Mouse (Mus musculus): ENCODE measurements around the gene Magi3.

DNA sequence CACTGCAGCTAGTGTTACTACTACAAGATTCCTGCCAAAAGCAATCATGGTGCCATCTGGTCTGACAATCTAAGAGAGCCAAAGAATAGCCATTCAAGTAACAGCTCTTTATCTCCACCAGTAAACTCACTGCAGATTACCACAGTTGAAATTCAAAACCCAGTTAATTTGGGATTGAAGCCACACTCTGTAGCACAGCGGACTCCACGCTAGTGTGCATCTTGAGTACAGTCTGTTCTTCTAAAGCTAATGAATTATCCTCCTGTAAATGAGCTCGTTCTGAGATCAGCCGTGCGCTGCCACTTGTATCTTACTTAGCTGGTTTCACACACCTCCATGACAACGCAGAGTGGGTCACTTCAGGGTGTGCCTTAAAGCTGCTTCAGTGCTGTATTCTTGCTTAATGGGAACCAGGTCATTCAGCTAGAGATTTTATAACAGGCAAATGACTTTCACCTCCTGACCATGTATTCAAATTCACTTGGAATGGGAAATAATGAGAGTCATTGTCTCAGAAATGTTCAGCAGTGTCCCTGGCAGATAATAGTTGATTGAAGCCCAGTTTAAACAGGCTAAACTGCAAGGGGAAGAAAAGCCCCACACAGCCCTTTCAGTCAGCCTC, 161.1 kb downstream of the Magi3 start:
- no peak for TF ChIP-seq CTCF (IDR thresholded peaks at IDR 0.05; ENCODE audit: control insufficient read depth, insufficient read depth, insufficient read length)
- no peak for TF ChIP-seq MYOD1 (IDR thresholded peaks at IDR 0.05; ENCODE audit: control insufficient read depth, insufficient read length, low read depth)
- no peak for TF ChIP-seq USF1 (IDR thresholded peaks at IDR 0.05; ENCODE audit: low read depth)
- TF ChIP-seq MAX (IDR thresholded peaks at IDR 0.05): no peak
- no peak for TF ChIP-seq MYOG (IDR thresholded peaks at IDR 0.05; ENCODE audit: control insufficient read depth, extremely low read depth, insufficient read length)
- TF ChIP-seq CEBPB (IDR thresholded peaks at IDR 0.05; ENCODE audit: low read depth): no peak
